8 mouse cellular contexts compared by ENCODE assay signal in genomic region chr17:55959946-55960740, GRCm38 (mm10). TPM values are rescaled to one million over a fixed set of nuclear protein-coding genes. Genes with fewer than 3 reads are reported as not detected.
A peak's percentile ranks its signal among the peaks of the same experiment; 100 is the strongest.
DNase-seq lines count a peak whose midpoint lies in the region; ATAC-seq and TF ChIP-seq lines count a peak whose summit lies in the region.

No protein-coding gene starts in this region.

- H3K9me3 ChIP-seq in heart, embryonic 11.5 days (replicated peaks; ENCODE audit: control insufficient read depth, low read length): no peaks in the 10 kb centered on the region
- H3K9me3 ChIP-seq in E14TG2a.4 (ENCODE audit: low read length): no peaks in the 10 kb centered on the region
- H3K9me3 ChIP-seq in forebrain, embryonic 11.5 days (ENCODE audit: control insufficient read depth, low read length): no peaks in the 10 kb centered on the region
- no peaks in the 10 kb centered on the region for H3K9me3 ChIP-seq in liver, embryonic 12.5 days (replicated peaks)

- peaks cover 13% of the 10 kb centered on the region for H3K4me1 ChIP-seq in heart, embryonic 11.5 days (ENCODE audit: control insufficient read depth, insufficient read depth, low read length)
- peaks cover 66% of the 10 kb centered on the region for H3K4me1 ChIP-seq in E14TG2a.4 (replicated peaks; ENCODE audit: low read depth, low read length)
- peaks cover 10% of the 10 kb centered on the region for H3K4me1 ChIP-seq in forebrain, embryonic 11.5 days (replicated peaks; ENCODE audit: control insufficient read depth, insufficient read depth, low read length)
- peaks cover 51% of the 10 kb centered on the region for H3K4me1 ChIP-seq in liver, embryonic 12.5 days

- TF ChIP-seq CTCF in E14TG2a.4 (conservative IDR thresholded peaks at IDR 0.05; ENCODE audit: low read length): no peak

- 71% methylated on average over 10 of the region's 10 CpGs for WGBS in heart, embryonic 11.5 days (ENCODE audit: insufficient replicate concordance)
- WGBS in forebrain, embryonic 11.5 days: 75% methylated on average over 10 of the region's 10 CpGs
- 63% methylated on average over 10 of the region's 10 CpGs for WGBS in liver, embryonic 12.5 days (ENCODE audit: insufficient replicate concordance)

- peak overlapping the region; percentile 16; the same call in 1 of the 2 replicates for H3K27ac ChIP-seq in heart, embryonic 11.5 days (ENCODE audit: low read depth, low read length)
- no peak overlapping the region for H3K27ac ChIP-seq in forebrain, embryonic 11.5 days (ENCODE audit: low read depth, low read length)
- peak overlapping the region; percentile 64 for H3K27ac ChIP-seq in liver, embryonic 12.5 days

- peaks cover 9% of the 10 kb centered on the region; the same call in 1 of the 2 replicates for H3K27me3 ChIP-seq in heart, embryonic 11.5 days (ENCODE audit: control insufficient read depth, insufficient read depth, low read length)
- no peaks in the 10 kb centered on the region for H3K27me3 ChIP-seq in E14TG2a.4 (ENCODE audit: insufficient read depth, low read length)
- H3K27me3 ChIP-seq in forebrain, embryonic 11.5 days (ENCODE audit: control insufficient read depth, insufficient read depth, low read length): no peaks in the 10 kb centered on the region
- peaks cover 9% of the 10 kb centered on the region; the same call in 1 of the 2 replicates for H3K27me3 ChIP-seq in liver, embryonic 12.5 days (replicated peaks)

- peaks cover 2% of the 10 kb centered on the region; the same call in 1 of the 2 replicates for H3K36me3 ChIP-seq in heart, embryonic 11.5 days (ENCODE audit: control insufficient read depth, insufficient read depth, low read length)
- H3K36me3 ChIP-seq in E14TG2a.4 (ENCODE audit: insufficient read depth, low read length): peaks cover 49% of the 10 kb centered on the region
- no peaks in the 10 kb centered on the region; the same call in 1 of the 2 replicates for H3K36me3 ChIP-seq in forebrain, embryonic 11.5 days (ENCODE audit: control insufficient read depth, insufficient read depth, low read length)
- peaks cover 46% of the 10 kb centered on the region for H3K36me3 ChIP-seq in liver, embryonic 12.5 days

- intact Hi-C loops in heart, postnatal 10 days (cut with DNase I): loop anchor here (5.0 kb wide), 1 partner anchor 292 kb away; no protein-coding TSS in a partner anchor

- H3K4me3 ChIP-seq in heart, embryonic 11.5 days (ENCODE audit: low read depth, low read length): peak overlapping the region; percentile 58
- peak overlapping the region; percentile 84 for H3K4me3 ChIP-seq in E14TG2a.4 (replicated peaks; ENCODE audit: low read length)
- peak overlapping the region; percentile 56 for H3K4me3 ChIP-seq in forebrain, embryonic 11.5 days (ENCODE audit: low read depth, low read length)
- peak overlapping the region; percentile 67 for H3K4me3 ChIP-seq in liver, embryonic 12.5 days

- peak overlapping the region; percentile 28 for H3K9ac ChIP-seq in heart, embryonic 11.5 days (ENCODE audit: low read depth, low read length)
- H3K9ac ChIP-seq in forebrain, embryonic 11.5 days (ENCODE audit: low read length): peak overlapping the region; percentile 37
- H3K9ac ChIP-seq in liver, embryonic 12.5 days: peak overlapping the region; percentile 58; the same call in 1 of the 2 replicates

- DNase-seq in heart, postnatal 10 days: no peak
- DNase-seq in forebrain, embryonic 11.5 days (ENCODE audit: low spot score): peak; percentile 52
- no peak for DNase-seq in natural killer cell, adult 2 months (ENCODE audit: low spot score in 2 of 2)
- DNase-seq in frontal cortex, postnatal 14 days (ENCODE audit: low spot score in 2 of 2): no peak

- peak overlapping the region; percentile 67 for H3K4me2 ChIP-seq in heart, embryonic 11.5 days
- peak overlapping the region; percentile 66 for H3K4me2 ChIP-seq in forebrain, embryonic 11.5 days (ENCODE audit: low read depth, low read length, severe bottlenecking)
- H3K4me2 ChIP-seq in liver, embryonic 12.5 days: peak overlapping the region; percentile 83

- no peak for ATAC-seq in heart, embryonic 11.5 days (replicated peaks; ENCODE audit: insufficient number of reproducible peaks, low FRiP score, low TSS enrichment)
- ATAC-seq in forebrain, embryonic 11.5 days (replicated peaks; ENCODE audit: low FRiP score): no peak
- no peak for ATAC-seq in liver, embryonic 12.5 days
- ATAC-seq in CD4-positive, CD25-positive, alpha-beta regulatory T cell, adult 4 months: no peak

RNA-seq across cellular contexts. Expression of gene Yju2, which starts 1.2 kb away (rescaled TPM):
- 15.5 and 18.1 TPM in 2 replicates for polyA plus RNA-seq in heart, embryonic 11.5 days (2014; fragmentation: Nextera tagmentation; extraction: Ambion mirVana)
- total RNA-seq in heart, postnatal 10 days (2021): 10 to 100 TPM; 12.8 TPM
- 27.4 and 28.2 TPM in 2 replicates for polyA plus RNA-seq in forebrain, embryonic 11.5 days (2014; fragmentation: Nextera tagmentation; extraction: Ambion mirVana)
- polyA plus RNA-seq in liver, embryonic 12.5 days (2016; fragmentation: Nextera tagmentation; extraction: Ambion mirVana): 14.6 and 15.6 TPM in 2 replicates
- polyA plus RNA-seq in CD4-positive, CD25-positive, alpha-beta regulatory T cell, adult 4 months (2017; shearing (Covaris generic)): 10 to 100 TPM; 28.2 to 43.3 TPM

RNA-seq across cellular contexts. Expression of gene Ebi3, which starts 7.7 kb away (rescaled TPM):
- polyA plus RNA-seq in heart, embryonic 11.5 days (2014; fragmentation: Nextera tagmentation; extraction: Ambion mirVana): 0.19 and 0.20 TPM in 2 replicates
- under 1 TPM; 0.22 to 0.82 TPM for total RNA-seq in heart, postnatal 10 days (2021)
- polyA plus RNA-seq in forebrain, embryonic 11.5 days (2014; fragmentation: Nextera tagmentation; extraction: Ambion mirVana): 2.0 and 2.1 TPM in 2 replicates
- polyA plus RNA-seq in liver, embryonic 12.5 days (2016; fragmentation: Nextera tagmentation; extraction: Ambion mirVana): 4.5 and 5.4 TPM in 2 replicates
- 10 to 100 TPM; 48.6 to 79.8 TPM for polyA plus RNA-seq in CD4-positive, CD25-positive, alpha-beta regulatory T cell, adult 4 months (2017; shearing (Covaris generic))

RNA-seq across cellular contexts. Expression of gene Shd, which starts 10.1 kb away (rescaled TPM):
- polyA plus RNA-seq in heart, embryonic 11.5 days (2014; fragmentation: Nextera tagmentation; extraction: Ambion mirVana): 10.8 and 11.9 TPM in 2 replicates
- total RNA-seq in heart, postnatal 10 days (2021): 1 to 10 TPM; 1.8 to 3.4 TPM
- polyA plus RNA-seq in forebrain, embryonic 11.5 days (2014; fragmentation: Nextera tagmentation; extraction: Ambion mirVana): 65.1 and 77.9 TPM in 2 replicates
- 0.81 and 0.95 TPM in 2 replicates for polyA plus RNA-seq in liver, embryonic 12.5 days (2016; fragmentation: Nextera tagmentation; extraction: Ambion mirVana)
- polyA plus RNA-seq in CD4-positive, CD25-positive, alpha-beta regulatory T cell, adult 4 months (2017; shearing (Covaris generic)): not detected

RNA-seq across cellular contexts. Expression of gene Zfp119b, which starts 10.8 kb away (rescaled TPM):
- polyA plus RNA-seq in heart, embryonic 11.5 days (2014; fragmentation: Nextera tagmentation; extraction: Ambion mirVana): 3.6 and 4.1 TPM in 2 replicates
- 1 to 10 TPM; 4.4 to 4.5 TPM for total RNA-seq in heart, postnatal 10 days (2021)
- 5.5 and 8.5 TPM in 2 replicates for polyA plus RNA-seq in forebrain, embryonic 11.5 days (2014; fragmentation: Nextera tagmentation; extraction: Ambion mirVana)
- 1.8 and 2.5 TPM in 2 replicates for polyA plus RNA-seq in liver, embryonic 12.5 days (2016; fragmentation: Nextera tagmentation; extraction: Ambion mirVana)
- 10 to 100 TPM; 14.3 to 16.2 TPM for polyA plus RNA-seq in CD4-positive, CD25-positive, alpha-beta regulatory T cell, adult 4 months (2017; shearing (Covaris generic))

RNA-seq across cellular contexts. Expression of gene Fsd1, which starts 26.2 kb away (rescaled TPM):
- polyA plus RNA-seq in heart, embryonic 11.5 days (2014; fragmentation: Nextera tagmentation; extraction: Ambion mirVana): 5.0 and 5.2 TPM in 2 replicates
- total RNA-seq in heart, postnatal 10 days (2021): under 1 TPM in 1 of 2 experiments, not detected in 1; 0.31 TPM
- 61.9 and 71.1 TPM in 2 replicates for polyA plus RNA-seq in forebrain, embryonic 11.5 days (2014; fragmentation: Nextera tagmentation; extraction: Ambion mirVana)
- polyA plus RNA-seq in liver, embryonic 12.5 days (2016; fragmentation: Nextera tagmentation; extraction: Ambion mirVana): 1.7 and 2.3 TPM in 2 replicates
- polyA plus RNA-seq in CD4-positive, CD25-positive, alpha-beta regulatory T cell, adult 4 months (2017; shearing (Covaris generic)): under 1 TPM in 1 of 2 experiments, not detected in 1; 0.47 TPM
